Mouse (Mus musculus) CH12.LX (cell line): ENCODE data around the gene Cyb5b. TPM values are rescaled to one million over a fixed set of nuclear protein-coding genes. Genes with fewer than 3 reads are reported as not detected.

Source experiments
- DNase-seq: peaks from one replicate; pipeline ENCODE4 v3.0.0-alpha.2; 2013; ENCODE audit errors: extremely low read depth
- H3K27ac ChIP-seq: 2 replicates; pipeline ENCODE4 v1.5.1; 2012; ENCODE audit warnings: low read depth, mild to moderate bottlenecking, control low read depth, moderate library complexity; ENCODE audit not compliant: insufficient read depth
- H3K27me3 ChIP-seq: replicated peaks from 2 replicates; pipeline ENCODE3; 2012; ENCODE audit warnings: inconsistent platforms
- H3K36me3 ChIP-seq, 2 experiments: replicated peaks in 1 of 2; 2 replicates each; pipeline versions ENCODE3 to v1.6.1; 2012; ENCODE audit warnings: inconsistent platforms in 1 of 2, low read length in 1 of 2, mild to moderate bottlenecking in 1 of 2, mixed read lengths in 1 of 2, moderate library complexity in 1 of 2; ENCODE audit not compliant: control insufficient read depth in 1 of 2, insufficient read depth in 1 of 2
- H3K4me1 ChIP-seq, 2 experiments: 2 replicates each; pipeline ENCODE4 v1.6.1; 2012; ENCODE audit warnings: inconsistent platforms in 1 of 2, moderate library complexity in 1 of 2; ENCODE audit not compliant: insufficient read depth in 2 of 2, control insufficient read depth in 1 of 2
- H3K4me2 ChIP-seq: 2 replicates; pipeline ENCODE4 v1.6.1; 2012; ENCODE audit warnings: low read depth, mild to moderate bottlenecking, control low read depth; ENCODE audit not compliant: poor library complexity, insufficient read depth, severe bottlenecking
- H3K4me3 ChIP-seq, 3 experiments: fragments of 150-350 bp in 1 of 3; sonication (generic) in 1 of 3; replicated peaks in 1 of 3; 2 replicates each; pipeline versions ENCODE3 to v1.5.1; 2011 to 2012; ENCODE audit warnings: low read depth in 2 of 3, low read length in 2 of 3, mild to moderate bottlenecking in 2 of 3, moderate library complexity in 2 of 3, control low read depth in 1 of 3, improper control_type of control experiment in 1 of 3, inconsistent platforms in 1 of 3, mixed read lengths in 1 of 3; ENCODE audit not compliant: poor library complexity in 1 of 3
- H3K79me2 ChIP-seq: replicated peaks from 2 replicates; pipeline ENCODE4 v1.6.1; 2012; ENCODE audit warnings: mild to moderate bottlenecking, moderate library complexity; ENCODE audit not compliant: control insufficient read depth, poor library complexity, insufficient read depth, severe bottlenecking; ENCODE audit errors: extremely low read depth
- H3K9ac ChIP-seq: 2 replicates; pipeline ENCODE4 v1.6.1; 2012; ENCODE audit warnings: low read depth, mild to moderate bottlenecking, control low read depth, moderate library complexity; ENCODE audit not compliant: insufficient read depth
- H3K9me3 ChIP-seq: replicated peaks from 2 replicates; pipeline ENCODE3; 2012; ENCODE audit warnings: low read length, inconsistent platforms, mixed read lengths
- BHLHE40 ChIP-seq: IDR thresholded peaks from 2 replicates; pipeline ENCODE4 v1.6.1; 2011; ENCODE audit warnings: mild to moderate bottlenecking, low read depth, low read length, improper control_type of control experiment
- CHD2 ChIP-seq: IDR thresholded peaks from 2 replicates; pipeline ENCODE4 v1.6.1; 2011; ENCODE audit warnings: low read length, improper control_type of control experiment
- CTCF ChIP-seq, 2 experiments: IDR thresholded peaks in 1 of 2; conservative IDR thresholded peaks in 1 of 2; 2 replicates each; pipeline ENCODE4 v1.5.1; 2011 to 2012; ENCODE audit warnings: low read depth in 2 of 2, low read length in 2 of 2, improper control_type of control experiment in 1 of 2, inconsistent platforms in 1 of 2, mild to moderate bottlenecking in 1 of 2, moderate library complexity in 1 of 2
- HCFC1 ChIP-seq: IDR thresholded peaks from 2 replicates; pipeline ENCODE4 v1.6.1; 2012; ENCODE audit warnings: low read depth, mild to moderate bottlenecking, inconsistent platforms, low read length, improper control_type of control experiment
- IRF4 ChIP-seq: IDR thresholded peaks from 2 replicates; pipeline ENCODE4 v1.6.1; 2014; ENCODE audit warnings: low read depth, mild to moderate bottlenecking, inconsistent platforms, low read length, improper control_type of control experiment
- JUN ChIP-seq: IDR thresholded peaks from 2 replicates; pipeline ENCODE4 v1.6.1; 2011; ENCODE audit warnings: low read depth, mild to moderate bottlenecking, low read length, improper control_type of control experiment, moderate library complexity; ENCODE audit not compliant: insufficient read depth
- KAT2A ChIP-seq: IDR thresholded peaks from 2 replicates; pipeline ENCODE4 v1.6.1; 2012; ENCODE audit warnings: low read length, improper control_type of control experiment, inconsistent platforms; ENCODE audit not compliant: insufficient replicate concordance
- MEF2A ChIP-seq: IDR thresholded peaks from 2 replicates; pipeline ENCODE4 v1.6.1; 2014; ENCODE audit warnings: low read depth, mild to moderate bottlenecking, inconsistent platforms, low read length, improper control_type of control experiment, borderline replicate concordance
- MXI1 ChIP-seq: IDR thresholded peaks from 2 replicates; pipeline ENCODE4 v1.6.1; 2011; ENCODE audit warnings: mild to moderate bottlenecking, low read depth, low read length, improper control_type of control experiment
- POLR2AphosphoS2 ChIP-seq: IDR thresholded peaks from 2 replicates; pipeline ENCODE4 v1.6.1; 2011; ENCODE audit warnings: low read depth, low read length, improper control_type of control experiment
- RAD21 ChIP-seq: IDR thresholded peaks from 2 replicates; pipeline ENCODE4 v1.6.1; 2011; ENCODE audit warnings: low read depth, mild to moderate bottlenecking, low read length, improper control_type of control experiment, moderate library complexity
- UBTF ChIP-seq: IDR thresholded peaks from 2 replicates; pipeline ENCODE4 v1.6.1; 2012; ENCODE audit warnings: low read depth, mild to moderate bottlenecking, inconsistent platforms, low read length, improper control_type of control experiment, moderate library complexity
- USF1 ChIP-seq: IDR thresholded peaks from 2 replicates; pipeline ENCODE4 v1.6.1; 2014; ENCODE audit warnings: low read depth, mild to moderate bottlenecking, inconsistent platforms, low read length, improper control_type of control experiment
- USF2 ChIP-seq: conservative IDR thresholded peaks from 2 replicates; pipeline ENCODE4 v1.6.1; 2011; ENCODE audit warnings: low read depth, low read length, improper control_type of control experiment
- ZMIZ1 ChIP-seq: IDR thresholded peaks from 2 replicates; pipeline ENCODE4 v1.6.1; 2012; ENCODE audit warnings: low read depth, mild to moderate bottlenecking, inconsistent platforms, low read length, improper control_type of control experiment
- ZNF384 ChIP-seq: IDR thresholded peaks from 2 replicates; pipeline ENCODE4 v1.6.1; 2012; ENCODE audit warnings: low read depth, low read length, improper control_type of control experiment, inconsistent platforms
- dilution Hi-C: fragments of 300-500 bp; cut with MboI; formaldehyde crosslinking; loops from 2 replicates; pipeline ENCODE4 v1.14.3; 2020; ENCODE audit warnings: low sequenced_read_pairs; ENCODE audit not compliant: extremely low pct_unique_long_range_greater_than_20kb, extremely low pct_ligation_motif_present
- in situ Hi-C: fragments of 300-500 bp; cut with MboI; formaldehyde crosslinking; loops from 3 replicates; pipeline ENCODE4 v1.14.3; 2019; ENCODE audit warnings: low sequenced_read_pairs, low pct_ligation_motif_present, low pct_unique_long_range_greater_than_20kb, mixed read lengths
- polyA plus RNA-seq: library from polyadenylated mRNA; unstranded; fragments of >175 nt; gene quantifications from 2 replicates; pipeline ENCODE4 v1.2.1, GENCODE M21; 2012; ENCODE audit warnings: low read depth; ENCODE audit not compliant: insufficient read length
- total RNA-seq, 2 experiments: library from RNA; depleted of rRNA; stranded (reverse); fragments of 300-350 nt in 1 of 2; fragments of >200 nt in 1 of 2; gene quantifications; 2 replicates each; pipeline ENCODE4 v1.2.3; 2012 to 2014

Gene Cyb5b
- total and polyA plus RNA-seq, 3 experiments, result 74.0 to 156 (median 108) TPM

DNA sequence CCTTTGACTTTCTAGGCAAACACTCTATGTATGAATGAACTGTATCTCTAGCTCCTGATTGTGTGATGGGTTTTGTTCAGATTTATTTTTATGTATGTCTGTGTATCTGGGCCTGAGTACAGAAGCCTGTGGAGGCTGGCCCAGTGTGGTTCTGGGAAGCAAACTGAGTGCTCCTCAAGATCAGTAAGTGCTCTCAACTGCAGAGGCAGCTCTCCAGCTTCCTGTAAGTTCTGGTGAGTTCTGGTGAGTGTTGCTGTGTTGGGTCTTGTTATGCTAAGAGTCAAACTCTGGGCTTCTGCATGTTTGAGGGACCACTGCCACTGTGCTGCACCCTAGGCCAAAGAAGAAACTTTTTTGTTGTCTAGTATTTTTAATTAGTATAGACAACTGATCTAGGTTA is 8.4 kb downstream of the Cyb5b start:
- no peaks in the 10 kb centered on the region for H3K27me3 ChIP-seq
- no peak overlapping the region for H3K4me2 ChIP-seq
- TF ChIP-seq RAD21 (no peak), USF2 (no peak)
- TF ChIP-seq, all 38 proteins: peak for 0
- DNase-seq, result no peak
- Histone ChIP-seq H3K79me2 (peaks cover 75% of the 10 kb centered on the region), H3K4me3 (no peak overlapping the region), H3K9ac (no peak overlapping the region), H3K36me3 (peaks cover 34 to 85% of the 10 kb centered on the region in 2 experiments), H3K9me3 (peaks cover 13% of the 10 kb centered on the region), H3K27ac (no peak overlapping the region), H3K4me1 (peaks cover 0 to 30% of the 10 kb centered on the region in 2 experiments; a peak in 2 of 4 replicates)
- in situ Hi-C loops, result no loop called here
- dilution Hi-C loops, result no loop called here

DNA sequence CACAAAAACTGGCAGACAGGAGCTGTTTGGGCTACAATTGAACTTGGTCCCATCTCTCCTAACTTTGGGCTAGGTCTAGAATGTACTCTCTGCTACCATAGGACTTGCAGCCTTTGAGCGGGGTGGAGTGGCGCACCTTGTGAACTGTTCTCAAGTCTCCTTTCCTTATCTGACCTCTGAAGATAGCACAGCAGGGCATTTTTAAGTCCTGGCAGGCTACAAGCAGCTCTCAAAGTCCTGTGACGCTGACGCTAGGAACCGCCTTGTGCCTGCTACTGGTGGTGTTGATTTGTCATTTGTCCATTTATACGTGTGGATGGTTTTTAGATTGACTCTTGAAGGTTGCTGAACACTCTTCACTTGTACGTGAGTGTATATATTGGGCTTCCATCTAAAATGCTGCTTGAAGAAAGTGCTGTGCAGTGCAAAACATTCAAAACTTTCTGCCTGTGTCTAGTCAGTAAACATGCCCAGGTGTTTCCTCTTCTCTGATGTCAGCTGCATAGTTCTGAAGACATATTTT is 13.9 kb downstream of the Cyb5b start:
- in situ Hi-C loops, result no loop called here
- Histone ChIP-seq H3K27ac (no peak overlapping the region), H3K27me3 (no peaks in the 10 kb centered on the region), H3K9ac (no peak overlapping the region), H3K4me2 (no peak overlapping the region), H3K9me3 (no peaks in the 10 kb centered on the region), H3K36me3 (peaks cover 31 to 80% of the 10 kb centered on the region in 2 experiments), H3K4me3 (no peak overlapping the region), H3K4me1 (peaks cover 0 to 35% of the 10 kb centered on the region in 2 experiments; a peak in 2 of 4 replicates), H3K79me2 (peaks cover 73% of the 10 kb centered on the region)
- no peak for DNase-seq
- TF ChIP-seq MXI1 (no peak), CHD2 (no peak), POLR2AphosphoS2 (no peak), BHLHE40 (no peak), KAT2A (no peak), MEF2A (no peak), ZNF384 (no peak), JUN (no peak), IRF4 (no peak), CTCF (conservative IDR thresholded peaks at IDR 0.05 in 1 of 2, IDR thresholded peaks at IDR 0.05 in 1 of 2; ENCODE audit: low read depth in 2 of 2, low read length in 2 of 2) (no peak), ZMIZ1 (no peak), USF1 (no peak), HCFC1 (no peak), UBTF (no peak)
- dilution Hi-C loops, result no loop called here
